Mouse (Mus musculus) heart, embryonic 14.5 days (tissue): ENCODE measurements at regions not wholly inside any gene's neighbourhood (a gene's known extent, or its start where the extent isn't known, plus 50 kb on each side); places are given as distances from the start of the nearest gene placed in this dataset.

Experiments used
- ATAC-seq: fragments of 200-750 bp; cut with Nextera tagmentation; 2 replicates; pipeline ENCODE4 v1.8.0; 2017; ENCODE audit warnings: low read depth, moderate TSS enrichment; ENCODE audit not compliant: insufficient number of reproducible peaks, insufficient read depth, low FRiP score
- H3K27ac ChIP-seq, 2 experiments: fragments of 200-500 bp in 1 of 2; fragments of 300-500 bp in 1 of 2; sonication (generic) in 1 of 2; replicated peaks in 1 of 2; 2 replicates each; pipeline ENCODE4 v1.5.1; 2012 to 2014; ENCODE audit warnings: low read depth in 2 of 2, low read length in 2 of 2, control low read depth in 1 of 2, mild to moderate bottlenecking in 1 of 2, mixed read lengths in 1 of 2; ENCODE audit not compliant: control insufficient read depth in 1 of 2, insufficient read depth in 1 of 2
- H3K27me3 ChIP-seq: fragments of 300-500 bp; sonication (generic); 2 replicates; pipeline ENCODE4 v1.6.1; 2014; ENCODE audit warnings: mild to moderate bottlenecking, low read length, control low read depth; ENCODE audit not compliant: control insufficient read depth, insufficient read depth
- H3K36me3 ChIP-seq: fragments of 300-500 bp; sonication (generic); 2 replicates; pipeline ENCODE4 v1.6.1; 2014; ENCODE audit warnings: mild to moderate bottlenecking, control low read depth, low read length, mixed read lengths; ENCODE audit not compliant: control insufficient read depth, insufficient read depth
- H3K4me1 ChIP-seq, 2 experiments: fragments of 200-500 bp in 1 of 2; fragments of 300-500 bp in 1 of 2; sonication (generic) in 1 of 2; 2 replicates each; pipeline ENCODE4 v1.6.1; 2012 to 2014; ENCODE audit warnings: low read length in 2 of 2, control low read depth in 1 of 2, mixed read lengths in 1 of 2; ENCODE audit not compliant: control insufficient read depth in 2 of 2, insufficient read depth in 2 of 2
- H3K4me2 ChIP-seq: fragments of 300-500 bp; sonication (generic); 2 replicates; pipeline ENCODE4 v1.6.1; 2014; ENCODE audit warnings: mild to moderate bottlenecking, low read length
- H3K4me3 ChIP-seq, 2 experiments: fragments of 200-500 bp in 1 of 2; fragments of 300-500 bp in 1 of 2; sonication (generic) in 1 of 2; 2 replicates each; pipeline ENCODE4 v1.5.1; 2012 to 2014; ENCODE audit warnings: low read length in 2 of 2, mild to moderate bottlenecking in 2 of 2, control low read depth in 1 of 2, low read depth in 1 of 2, moderate library complexity in 1 of 2; ENCODE audit not compliant: control insufficient read depth in 1 of 2, insufficient read depth in 1 of 2
- H3K9ac ChIP-seq: fragments of 300-500 bp; sonication (generic); 2 replicates; pipeline ENCODE4 v1.6.1; 2014; ENCODE audit warnings: mild to moderate bottlenecking, low read length
- H3K9me3 ChIP-seq: fragments of 300-500 bp; sonication (generic); 2 replicates; pipeline ENCODE4 v1.6.1; 2016; ENCODE audit warnings: low read length, control low read depth; ENCODE audit not compliant: control insufficient read depth
- WGBS: fragments of 180-500 bp; shearing (Covaris S2); extraction: QIAGEN DNeasy Blood & Tissue Kit; methylation state at CpG from one replicate; pipeline ENCODE4 v1.1.7; 2014; 5-methylcytosine and 5-hydroxymethylcytosine counted together

DNA sequence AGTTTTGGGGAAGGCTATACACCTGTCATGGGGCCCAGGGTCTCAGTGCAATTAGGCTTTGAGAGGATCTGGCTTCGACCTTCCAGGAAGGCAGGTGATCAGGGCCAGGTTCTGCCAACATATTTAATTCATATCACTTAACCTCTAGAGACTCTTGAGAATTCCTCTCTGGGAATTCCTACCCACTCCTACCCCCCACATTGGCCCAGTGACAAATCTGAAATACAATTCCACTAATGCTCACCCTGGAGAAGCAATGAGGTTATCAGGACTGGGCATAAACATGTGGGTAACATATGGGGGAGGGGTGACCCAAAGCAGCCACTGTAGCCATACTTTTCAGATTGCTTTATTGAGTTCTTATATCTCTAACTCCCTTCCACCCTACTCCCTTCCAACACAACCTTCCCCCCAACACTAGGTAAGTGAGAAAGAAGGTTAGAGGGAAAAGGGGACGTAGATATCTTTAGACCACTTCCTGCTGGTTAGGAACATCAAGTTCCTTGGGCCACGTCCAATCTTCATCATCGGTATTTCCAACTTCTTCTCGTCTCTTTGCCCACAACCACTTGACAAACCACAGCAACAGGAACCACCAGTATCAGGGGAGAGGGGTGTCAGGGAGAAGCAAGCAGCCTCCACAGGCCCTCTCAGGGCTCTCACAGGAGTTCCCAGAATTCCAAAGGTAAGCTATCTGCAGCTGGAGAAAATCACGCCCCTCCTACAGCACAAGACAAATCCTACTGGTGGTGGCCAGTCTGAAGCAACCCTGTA lies 110.4 kb upstream of the Rbm19 start:
- Histone ChIP-seq H3K27me3 (no peaks in the 10 kb centered on the region), H3K27ac (no peak overlapping the region), H3K36me3 (no peaks in the 10 kb centered on the region), H3K4me2 (no peak overlapping the region), H3K4me3 (no peak overlapping the region), H3K9me3 (peaks cover 12% of the 10 kb centered on the region), H3K4me1 (peaks cover 3 to 9% of the 10 kb centered on the region in 2 experiments; a peak in 3 of 4 replicates), H3K9ac (no peak overlapping the region)
- ATAC-seq, result peak; percentile 38; the same call in 1 of the 2 replicates
- WGBS, result 34% methylated on average over 6 of the region's 6 CpGs

DNA sequence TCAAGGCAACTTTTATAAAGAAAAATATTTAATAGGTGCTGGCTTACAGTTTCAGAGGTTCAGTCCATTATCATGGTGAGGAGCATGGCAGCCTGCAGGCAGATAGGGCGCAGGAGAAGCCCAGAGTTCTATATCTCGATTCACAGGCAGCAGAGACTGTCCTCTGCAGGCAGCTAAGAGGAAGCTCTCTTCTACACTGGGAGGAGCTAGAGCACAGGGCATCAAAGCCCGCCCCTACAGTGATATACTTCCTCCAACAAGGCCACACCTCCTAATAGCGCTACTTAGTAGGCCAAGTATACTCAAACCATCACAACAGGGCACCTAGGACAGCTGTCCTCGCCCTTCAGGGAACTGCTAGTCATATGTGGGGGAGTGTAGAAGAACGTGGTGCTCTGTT lies 108.5 kb upstream of the Rbm19 start:
- no peaks in the 10 kb centered on the region for H3K27me3 ChIP-seq
- no peak for ATAC-seq
- 65% methylated on average over 6 of the region's 6 CpGs for WGBS
- H3K4me1 ChIP-seq, result peaks cover 3 to 9% of the 10 kb centered on the region in 2 experiments; a peak in 3 of 4 replicates
- H3K4me2 ChIP-seq, result no peak overlapping the region
- H3K4me3 ChIP-seq, result no peak overlapping the region
- H3K27ac ChIP-seq, result no peak overlapping the region
- no peaks in the 10 kb centered on the region for H3K36me3 ChIP-seq
- peaks cover 12% of the 10 kb centered on the region for H3K9me3 ChIP-seq
- H3K9ac ChIP-seq, result no peak overlapping the region

- H3K36me3 ChIP-seq, result no peaks in the 10 kb centered on the region
- H3K9me3 ChIP-seq, result peaks cover 12% of the 10 kb centered on the region
- no peaks in the 10 kb centered on the region for H3K27me3 ChIP-seq
- WGBS, result 88% methylated on average over 9 of the region's 9 CpGs
- H3K4me2 ChIP-seq, result no peak overlapping the region
- peaks cover 3 to 9% of the 10 kb centered on the region in 2 experiments; a peak in 3 of 4 replicates for H3K4me1 ChIP-seq
- H3K9ac ChIP-seq, result no peak overlapping the region
- H3K4me3 ChIP-seq, result no peak overlapping the region
- no peak for ATAC-seq
- H3K27ac ChIP-seq, result no peak overlapping the region
Measured at GRCm38 (mm10) chr5:120008306-120008705, 108.0 kb upstream of the Rbm19 start.

DNA sequence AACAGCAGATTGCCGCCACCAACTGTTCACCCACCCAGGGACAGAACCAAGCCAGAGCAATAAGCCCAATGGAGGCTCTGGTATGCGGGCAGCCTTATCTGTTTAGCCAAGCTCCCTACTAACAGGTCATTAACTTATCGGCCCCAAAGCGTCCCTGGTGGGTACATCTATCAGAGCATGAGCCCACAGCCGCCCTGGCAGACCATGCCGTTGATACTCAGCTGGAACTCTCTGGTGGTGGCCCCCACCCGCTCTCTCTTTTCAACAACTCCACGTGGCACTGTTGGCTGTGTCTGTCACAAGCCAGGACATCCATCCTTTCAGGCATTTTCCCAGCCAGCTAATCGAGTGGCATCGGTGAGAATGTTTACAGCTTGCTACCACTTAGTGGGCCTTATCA lies 100.8 kb upstream of the Rbm19 start:
- peak; percentile 40 for ATAC-seq

DNA sequence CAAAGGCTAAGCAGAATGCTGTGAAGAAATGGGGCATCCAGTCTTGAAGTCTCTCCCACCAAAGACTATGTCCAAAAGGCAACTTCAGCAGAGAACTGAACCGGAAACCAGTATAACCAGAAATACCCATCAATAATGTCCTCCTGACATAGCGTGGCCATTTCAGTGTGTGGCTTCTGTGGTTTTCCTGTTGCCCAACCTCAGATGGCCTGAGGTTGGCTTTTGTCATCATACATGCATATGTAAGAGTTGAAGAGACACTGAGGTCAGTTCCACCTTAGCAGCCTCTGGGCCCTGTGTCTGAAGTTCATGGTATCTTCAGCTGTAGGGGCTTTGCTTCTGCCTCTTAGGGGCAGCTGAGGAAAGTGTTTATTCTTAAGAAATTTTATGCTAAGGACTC lies 98.1 kb upstream of the Rbm19 start:
- peaks cover 9% of the 10 kb centered on the region for H3K27me3 ChIP-seq
- no peak for ATAC-seq
- H3K36me3 ChIP-seq, result no peaks in the 10 kb centered on the region
- H3K9ac ChIP-seq, result no peak overlapping the region
- no peak overlapping the region for H3K27ac ChIP-seq
- H3K4me2 ChIP-seq, result no peak overlapping the region
- 90% methylated on average over 2 of the region's 2 CpGs for WGBS
- H3K9me3 ChIP-seq, result no peaks in the 10 kb centered on the region
- no peak overlapping the region for H3K4me3 ChIP-seq
- H3K4me1 ChIP-seq, result peaks cover 4 to 15% of the 10 kb centered on the region in 2 experiments

More for the DNA sequence above, 100.8 kb upstream of the Rbm19 start:
- peaks cover 2% of the 10 kb centered on the region; the same call in 1 of the 2 replicates for H3K9me3 ChIP-seq
- 8% methylated on average over 10 of the region's 10 CpGs for WGBS
- peaks cover 4 to 7% of the 10 kb centered on the region in 2 experiments for H3K4me1 ChIP-seq
- H3K36me3 ChIP-seq, result no peaks in the 10 kb centered on the region
- no peak overlapping the region for H3K9ac ChIP-seq
- no peak overlapping the region for H3K27ac ChIP-seq
- no peak overlapping the region for H3K4me3 ChIP-seq
- peak overlapping the region; percentile 5; the same call in 1 of the 2 replicates for H3K4me2 ChIP-seq
- H3K27me3 ChIP-seq, result peaks cover 9% of the 10 kb centered on the region

- 0 out of 2 replicates have a peak, but pooled peaks have one; percentile 27 for ATAC-seq
- no peak overlapping the region for H3K27ac ChIP-seq
- no peaks in the 10 kb centered on the region for H3K36me3 ChIP-seq
- H3K4me1 ChIP-seq, result peaks cover 0 to 10% of the 10 kb centered on the region in 2 experiments; a peak in 3 of 4 replicates
- 45% methylated on average over 5 of the region's 5 CpGs for WGBS
- no peaks in the 10 kb centered on the region for H3K9me3 ChIP-seq
- H3K27me3 ChIP-seq, result peaks cover 9% of the 10 kb centered on the region
- H3K4me3 ChIP-seq, result no peak overlapping the region
- no peak overlapping the region for H3K9ac ChIP-seq
- H3K4me2 ChIP-seq, result no peak overlapping the region
Measured at GRCm38 (mm10) chr5:120020748-120021147, 95.5 kb upstream of the Rbm19 start.

GRCm38 (mm10) chr5:120022276-120022675 lies 94.0 kb upstream of the Rbm19 start:
- H3K27me3 ChIP-seq, result peaks cover 3% of the 10 kb centered on the region
- ATAC-seq, result no peak
- peaks cover 0 to 9% of the 10 kb centered on the region in 2 experiments; a peak in 3 of 4 replicates for H3K4me1 ChIP-seq
- no peak overlapping the region for H3K27ac ChIP-seq
- no peak overlapping the region for H3K4me3 ChIP-seq
- no peak overlapping the region for H3K9ac ChIP-seq
- H3K4me2 ChIP-seq, result no peak overlapping the region
- no peaks in the 10 kb centered on the region for H3K9me3 ChIP-seq
- WGBS, result 93% methylated on average over 5 of the region's 5 CpGs
- no peaks in the 10 kb centered on the region for H3K36me3 ChIP-seq
